Mouse (Mus musculus): Measurements from ENCODE around the gene Cdip1. TPM values are rescaled to one million over a fixed set of nuclear protein-coding genes. Genes with fewer than 3 reads are reported as not detected.

Cdip1 gene
- 35.6 TPM for polyA plus RNA-seq (2014; fragmentation: Illumina TruSeq; extraction: RNeasy Lipid Tissue Mini Kit (QIAGEN cat#74804); ENCODE audit: low read depth, low replicate concordance)

DNA sequence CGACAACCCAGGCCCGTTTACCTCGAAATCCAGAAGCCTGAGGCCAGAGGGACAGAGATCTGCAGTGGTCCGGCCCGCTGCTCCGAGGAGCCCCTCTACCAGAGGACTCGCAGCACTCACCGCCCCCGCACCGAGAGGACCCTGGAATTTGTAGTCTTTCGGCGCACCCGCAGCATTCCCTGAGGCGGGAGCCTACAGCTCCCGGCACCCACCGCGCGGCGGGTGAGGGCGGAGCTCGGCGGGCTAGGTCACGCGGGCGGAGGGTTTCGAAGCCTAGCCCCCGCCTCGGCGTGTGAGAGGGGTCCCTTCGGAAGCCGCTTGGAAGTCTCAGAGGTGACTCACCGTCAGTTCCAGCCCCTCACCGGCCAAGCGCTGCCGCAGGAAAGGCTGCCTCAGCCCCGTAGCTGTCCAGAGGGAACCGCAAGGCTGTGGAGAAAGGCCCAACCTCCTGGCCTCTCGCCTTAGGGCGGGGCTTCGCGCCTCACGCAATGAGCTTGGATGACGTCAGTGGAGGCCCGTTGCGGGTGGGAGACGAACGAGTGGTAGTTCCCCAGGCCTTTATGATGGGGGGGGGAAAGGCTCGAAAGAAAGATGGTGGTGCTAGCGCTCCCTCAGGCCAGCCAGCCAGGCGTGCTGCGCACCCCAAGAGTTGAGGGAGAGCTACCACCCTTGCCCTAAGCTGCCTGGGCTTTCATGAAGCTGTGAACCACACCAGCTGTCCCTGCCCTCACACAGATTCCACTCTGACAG lies at the start of gene Cdip1:
Gene Cdip1, minus strand, starts transcription at position 483 of the 750 bp plus-strand sequence.

DNA sequence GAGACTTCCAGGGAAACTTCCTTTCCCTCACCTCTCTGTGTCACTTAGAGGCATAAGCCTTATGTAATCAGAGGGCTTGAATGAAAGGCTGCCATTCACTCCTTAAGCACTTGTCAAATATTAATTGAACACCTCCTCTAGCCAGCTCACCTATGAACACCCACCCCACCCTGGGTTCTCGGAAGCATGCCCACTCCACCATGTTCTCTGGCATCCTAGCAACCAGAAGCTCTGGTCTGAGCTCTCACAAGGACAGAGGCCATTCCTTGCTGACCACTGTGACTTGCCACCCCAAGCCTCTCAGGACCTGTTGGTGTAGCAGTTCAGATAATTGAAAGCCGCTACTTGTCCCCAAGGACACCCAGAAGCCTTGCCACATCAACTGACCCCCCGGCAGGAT lies 45.1 kb upstream of the Cdip1 start, which contains the start of gene 4930562C15Rik:
Gene 4930562C15Rik, plus strand, starts transcription at position 226 of the 400 bp plus-strand sequence.

DNA sequence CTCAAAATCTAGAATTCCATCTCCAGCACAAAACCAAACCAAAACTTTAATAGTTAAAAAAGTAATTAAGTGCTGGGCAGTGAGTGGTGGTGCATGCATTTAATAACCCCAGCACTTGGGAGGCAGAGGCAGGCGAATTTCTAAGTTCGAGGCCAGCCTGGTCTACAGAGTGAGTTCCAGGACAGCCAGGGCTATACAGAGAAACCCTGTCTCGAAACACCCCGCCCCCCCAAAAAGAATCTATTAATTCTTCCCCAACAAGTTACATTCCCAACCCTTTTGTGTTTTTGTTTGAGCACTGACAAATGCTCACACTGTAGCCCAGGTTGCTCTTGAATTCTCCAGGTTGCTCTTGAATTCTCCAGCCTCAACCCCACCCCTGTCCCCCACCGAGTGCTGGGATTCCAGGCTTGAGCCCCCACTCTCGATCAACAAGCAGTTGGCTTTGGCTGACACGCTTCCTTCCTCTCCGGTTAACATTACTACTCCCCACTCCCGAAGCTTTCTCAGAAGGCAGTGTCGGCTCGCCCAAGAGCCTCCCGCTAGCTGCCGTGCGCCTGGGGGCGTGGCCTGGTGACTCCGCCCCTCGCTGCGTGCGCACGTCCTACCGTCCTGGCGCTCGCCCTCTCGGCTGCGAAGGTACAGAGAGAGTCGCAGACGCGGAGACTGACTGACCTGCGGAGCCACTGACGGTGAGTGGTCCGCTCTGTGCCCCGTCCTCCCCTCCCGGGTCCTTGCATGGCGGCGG lies 64.1 kb downstream of the Cdip1 start, which contains the start of gene Hmox2:
Gene Hmox2, plus strand, starts transcription at position 582 of the 748 bp plus-strand sequence.

DNA sequence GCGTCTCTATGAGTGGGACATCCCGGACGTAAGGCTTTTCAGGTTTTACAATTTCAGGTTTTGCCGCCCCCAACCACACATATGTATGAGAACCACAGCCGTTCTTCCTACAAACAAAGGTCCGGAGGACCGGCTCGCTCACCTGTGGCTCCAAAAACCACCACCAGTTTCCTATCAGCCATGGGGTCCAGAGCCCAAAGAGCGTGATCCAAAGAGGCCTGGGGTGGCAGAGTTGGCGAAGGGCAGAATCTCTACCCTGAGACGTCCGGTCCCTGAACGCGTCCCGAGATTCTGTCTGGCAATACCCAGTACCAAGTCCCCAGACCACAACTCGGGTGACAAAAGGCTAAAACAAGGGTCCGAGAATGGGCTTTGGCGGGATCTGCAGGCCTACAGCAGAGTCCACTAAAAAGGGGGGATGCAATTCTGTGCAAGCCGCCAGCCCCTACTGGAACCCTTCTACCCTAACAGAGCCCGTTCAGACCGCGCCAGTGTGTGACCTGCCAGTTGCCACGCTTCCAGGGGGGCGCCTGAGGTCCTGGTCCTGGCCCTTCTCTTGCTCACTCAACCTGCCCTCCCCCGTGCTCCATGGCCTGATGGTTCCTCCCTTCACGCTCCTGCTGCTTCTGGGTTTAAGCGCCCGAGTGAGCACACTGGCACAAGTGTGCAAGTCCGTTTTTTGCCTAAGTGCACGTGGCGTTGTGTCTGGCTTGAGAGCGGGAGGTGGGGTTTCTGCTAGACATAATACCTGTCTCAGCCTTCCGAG lies 71.2 kb downstream of the Cdip1 start, which contains the start of gene Nmral1:
Gene Nmral1, minus strand, starts transcription at position 604 of the 766 bp plus-strand sequence.

Other genes with a start within 250 kb of the Cdip1 start
- 0.69 TPM for gene Srl, start 248.5 kb downstream of the Cdip1 start, polyA plus RNA-seq (2014; fragmentation: Illumina TruSeq; extraction: RNeasy Lipid Tissue Mini Kit (QIAGEN cat#74804); ENCODE audit: low read depth, low replicate concordance)
- 1.2 TPM for gene Tfap4, start 230.4 kb downstream of the Cdip1 start, polyA plus RNA-seq (2014; fragmentation: Illumina TruSeq; extraction: RNeasy Lipid Tissue Mini Kit (QIAGEN cat#74804); ENCODE audit: low read depth, low replicate concordance)
- 0.13 TPM for gene Glis2, start 195.6 kb downstream of the Cdip1 start, polyA plus RNA-seq (2014; fragmentation: Illumina TruSeq; extraction: RNeasy Lipid Tissue Mini Kit (QIAGEN cat#74804); ENCODE audit: low read depth, low replicate concordance)
- gene Pam16, start 165.3 kb downstream of the Cdip1 start, polyA plus RNA-seq (2014; fragmentation: Illumina TruSeq; extraction: RNeasy Lipid Tissue Mini Kit (QIAGEN cat#74804); ENCODE audit: low read depth, low replicate concordance), result 13.7 TPM
- gene Vasn, start 150.4 kb downstream of the Cdip1 start, polyA plus RNA-seq (2014; fragmentation: Illumina TruSeq; extraction: RNeasy Lipid Tissue Mini Kit (QIAGEN cat#74804); ENCODE audit: low read depth, low replicate concordance), result 0.56 TPM
- gene Dnaja3, start 150.3 kb downstream of the Cdip1 start, polyA plus RNA-seq (2014; fragmentation: Illumina TruSeq; extraction: RNeasy Lipid Tissue Mini Kit (QIAGEN cat#74804); ENCODE audit: low read depth, low replicate concordance), result 45.1 TPM
- 1.8 TPM for gene Coro7, start 110.5 kb downstream of the Cdip1 start, polyA plus RNA-seq (2014; fragmentation: Illumina TruSeq; extraction: RNeasy Lipid Tissue Mini Kit (QIAGEN cat#74804); ENCODE audit: low read depth, low replicate concordance)
- gene Nmral1, start 70.9 kb downstream of the Cdip1 start, polyA plus RNA-seq (2014; fragmentation: Illumina TruSeq; extraction: RNeasy Lipid Tissue Mini Kit (QIAGEN cat#74804); ENCODE audit: low read depth, low replicate concordance), result 1.2 TPM
- 49.5 TPM for gene Hmox2, start 63.9 kb downstream of the Cdip1 start, polyA plus RNA-seq (2014; fragmentation: Illumina TruSeq; extraction: RNeasy Lipid Tissue Mini Kit (QIAGEN cat#74804); ENCODE audit: low read depth, low replicate concordance)
- not detected for gene 4930562C15Rik, start 45.1 kb upstream of the Cdip1 start, polyA plus RNA-seq (2014; fragmentation: Illumina TruSeq; extraction: RNeasy Lipid Tissue Mini Kit (QIAGEN cat#74804); ENCODE audit: low read depth, low replicate concordance)
- gene Ubald1, start 90.0 kb upstream of the Cdip1 start, polyA plus RNA-seq (2014; fragmentation: Illumina TruSeq; extraction: RNeasy Lipid Tissue Mini Kit (QIAGEN cat#74804); ENCODE audit: low read depth, low replicate concordance), result 1.2 TPM
- gene Mgrn1, start 96.0 kb upstream of the Cdip1 start, polyA plus RNA-seq (2014; fragmentation: Illumina TruSeq; extraction: RNeasy Lipid Tissue Mini Kit (QIAGEN cat#74804); ENCODE audit: low read depth, low replicate concordance), result 6.2 TPM
- 4.2 TPM for gene Nudt16l1, start 148.5 kb upstream of the Cdip1 start, polyA plus RNA-seq (2014; fragmentation: Illumina TruSeq; extraction: RNeasy Lipid Tissue Mini Kit (QIAGEN cat#74804); ENCODE audit: low read depth, low replicate concordance)
- 3.4 TPM for gene Anks3, start 173.9 kb upstream of the Cdip1 start, polyA plus RNA-seq (2014; fragmentation: Illumina TruSeq; extraction: RNeasy Lipid Tissue Mini Kit (QIAGEN cat#74804); ENCODE audit: low read depth, low replicate concordance)
- gene Sept12, start 207.6 kb upstream of the Cdip1 start, polyA plus RNA-seq (2014; fragmentation: Illumina TruSeq; extraction: RNeasy Lipid Tissue Mini Kit (QIAGEN cat#74804); ENCODE audit: low read depth, low replicate concordance), result not detected
- not detected for gene Smim22, start 217.0 kb upstream of the Cdip1 start, polyA plus RNA-seq (2014; fragmentation: Illumina TruSeq; extraction: RNeasy Lipid Tissue Mini Kit (QIAGEN cat#74804); ENCODE audit: low read depth, low replicate concordance)
- 1.7 TPM for gene Rogdi, start 223.3 kb upstream of the Cdip1 start, polyA plus RNA-seq (2014; fragmentation: Illumina TruSeq; extraction: RNeasy Lipid Tissue Mini Kit (QIAGEN cat#74804); ENCODE audit: low read depth, low replicate concordance)

Measured in liver, adult 10 weeks (tissue).